Mouse (Mus musculus) intestine, embryonic 14.5 days (tissue): Measurements from ENCODE around the gene Baiap2. TPM values are rescaled to one million over a fixed set of nuclear protein-coding genes. Genes with fewer than 3 reads are reported as not detected.

ENCODE experiments used
- ATAC-seq: fragments of 200-750 bp; cut with Nextera tagmentation; replicated peaks from 2 replicates; pipeline ENCODE4 v1.8.0; 2017; ENCODE audit warnings: low read depth, moderate number of reproducible peaks, moderate TSS enrichment, moderate library complexity; ENCODE audit not compliant: low FRiP score, low TSS enrichment
- DNase-seq: peaks from one replicate; pipeline ENCODE4 v3.0.0-alpha.2; 2018; ENCODE audit warnings: low spot score
- H3K27ac ChIP-seq: fragments of 300-500 bp; sonication (generic); 2 replicates; pipeline ENCODE4 v1.5.1; 2014; ENCODE audit warnings: low read depth, mild to moderate bottlenecking, control low read depth
- H3K27me3 ChIP-seq: fragments of 300-500 bp; sonication (generic); replicated peaks from 2 replicates; pipeline ENCODE4 v1.6.1; 2014; ENCODE audit warnings: low read length, control low read depth; ENCODE audit not compliant: control insufficient read depth, insufficient read depth
- H3K36me3 ChIP-seq: fragments of 300-500 bp; sonication (generic); 2 replicates; pipeline ENCODE4 v1.6.1; 2014; ENCODE audit warnings: low read length, control low read depth; ENCODE audit not compliant: control insufficient read depth, insufficient read depth
- H3K4me1 ChIP-seq: fragments of 300-500 bp; sonication (generic); replicated peaks from 2 replicates; pipeline ENCODE4 v1.6.1; 2014; ENCODE audit warnings: low read length, control low read depth, mixed read lengths; ENCODE audit not compliant: control insufficient read depth, insufficient read depth
- H3K4me2 ChIP-seq: fragments of 300-500 bp; sonication (generic); 2 replicates; pipeline ENCODE4 v1.6.1; 2014; ENCODE audit warnings: low read length
- H3K4me3 ChIP-seq: fragments of 300-500 bp; sonication (generic); 2 replicates; pipeline ENCODE4 v1.5.1; 2014; ENCODE audit warnings: low read depth, low read length, control low read depth, mixed read lengths
- H3K9ac ChIP-seq: fragments of 300-500 bp; sonication (generic); 2 replicates; pipeline ENCODE4 v1.6.1; 2014; ENCODE audit warnings: mild to moderate bottlenecking, low read length
- H3K9me3 ChIP-seq: fragments of 300-500 bp; sonication (generic); 2 replicates; pipeline ENCODE4 v1.6.1; 2016; ENCODE audit warnings: low read length, control low read depth; ENCODE audit not compliant: control insufficient read depth
- WGBS: fragments of 180-500 bp; shearing (Covaris S2); extraction: QIAGEN DNeasy Blood & Tissue Kit; methylation state at CpG from one replicate; pipeline ENCODE4 v1.1.7; 2014; 5-methylcytosine and 5-hydroxymethylcytosine counted together
- polyA plus RNA-seq: library from polyadenylated mRNA; unstranded; fragments of >200 nt; fragmentation: Nextera tagmentation; extraction: Ambion mirVana; gene quantifications from 2 replicates; pipeline ENCODE4 v1.2.1, GENCODE M21; 2014

The Baiap2 gene
- polyA plus RNA-seq, 1 experiment from 2014 or later = 15.2 TPM

- WGBS = 84% methylated on average over 8 of the region's 8 CpGs
- no peak for ATAC-seq
- H3K27ac ChIP-seq = no peak overlapping the region
- H3K27me3 ChIP-seq = no peaks in the 10 kb centered on the region
- 0 out of 2 replicates have a peak, but pooled peaks cover 3% of the 10 kb centered on the region for H3K36me3 ChIP-seq
- no peak overlapping the region for H3K4me3 ChIP-seq
- H3K4me2 ChIP-seq = no peak overlapping the region
- no peak for DNase-seq
- H3K4me1 ChIP-seq = no peaks in the 10 kb centered on the region
- no peaks in the 10 kb centered on the region for H3K9me3 ChIP-seq
- H3K9ac ChIP-seq = no peak overlapping the region
These were observed 24.8 kb downstream of the Baiap2 start for GRCm38 (mm10) chr11:119967401-119967800.

DNA sequence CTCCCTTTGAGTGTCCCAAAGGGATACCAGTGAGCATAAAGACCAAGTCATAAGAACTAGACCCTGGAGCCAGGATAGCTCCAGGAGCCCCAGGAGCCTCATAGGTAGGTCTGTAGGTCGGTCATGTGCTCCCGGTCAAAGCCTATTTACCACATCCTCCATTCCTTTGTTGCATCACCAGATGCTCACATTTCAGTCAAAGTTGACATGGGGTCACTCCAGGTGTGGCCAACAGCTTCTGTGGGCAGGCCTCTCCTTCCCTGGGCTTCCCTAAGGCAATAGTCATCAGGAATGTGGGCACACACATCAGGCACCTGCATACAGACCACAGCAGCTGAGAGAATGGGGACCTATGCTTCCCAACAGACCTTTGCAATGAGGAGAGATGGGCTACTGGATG is 25.3 kb downstream of the Baiap2 start:
- H3K27me3 ChIP-seq = no peaks in the 10 kb centered on the region
- WGBS = 100% methylated on average over 2 of the region's 2 CpGs
- H3K4me2 ChIP-seq = no peak overlapping the region
- 0 out of 2 replicates have a peak, but pooled peaks cover 3% of the 10 kb centered on the region for H3K36me3 ChIP-seq
- H3K27ac ChIP-seq = no peak overlapping the region
- H3K9me3 ChIP-seq = no peaks in the 10 kb centered on the region
- H3K4me1 ChIP-seq = no peaks in the 10 kb centered on the region
- ATAC-seq (no peak), DNase-seq (no peak)
- H3K9ac ChIP-seq = no peak overlapping the region
- no peak overlapping the region for H3K4me3 ChIP-seq

GRCm38 (mm10) chr11:119970021-119970851 is 27.7 kb downstream of the Baiap2 start:
- no peak overlapping the region for H3K27ac ChIP-seq
- H3K36me3 ChIP-seq = no peaks in the 10 kb centered on the region
- no peak for DNase-seq
- no peaks in the 10 kb centered on the region for H3K9me3 ChIP-seq
- 76% methylated on average over 12 of the region's 12 CpGs for WGBS
- no peak overlapping the region for H3K4me2 ChIP-seq
- H3K4me1 ChIP-seq = no peaks in the 10 kb centered on the region
- H3K27me3 ChIP-seq = no peaks in the 10 kb centered on the region
- H3K9ac ChIP-seq = no peak overlapping the region
- no peak for ATAC-seq
- no peak overlapping the region for H3K4me3 ChIP-seq

DNA sequence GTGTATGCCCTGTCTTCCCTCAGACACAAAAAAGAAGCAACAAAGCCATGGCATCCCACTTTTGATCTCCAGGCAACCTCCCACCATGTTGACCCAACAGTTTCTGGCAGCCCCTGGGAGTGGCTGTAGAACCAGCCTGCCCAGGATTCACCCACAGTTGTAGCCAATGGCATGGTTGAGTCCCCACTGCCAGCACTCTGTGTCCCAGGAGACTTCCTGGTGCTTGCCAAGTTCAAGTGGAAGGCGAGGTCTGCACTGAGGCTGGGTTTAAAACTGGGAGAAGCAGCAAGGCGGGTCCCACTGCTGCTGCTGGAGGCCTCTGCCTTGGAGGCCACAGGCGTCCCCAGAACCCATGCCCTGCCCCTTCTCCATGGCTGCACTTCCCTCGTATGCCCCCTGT is 31.2 kb downstream of the Baiap2 start:
- no peaks in the 10 kb centered on the region for H3K36me3 ChIP-seq
- WGBS = 86% methylated on average over 4 of the region's 4 CpGs
- H3K9ac ChIP-seq = no peak overlapping the region
- no peak overlapping the region for H3K4me3 ChIP-seq
- no peaks in the 10 kb centered on the region for H3K4me1 ChIP-seq
- no peaks in the 10 kb centered on the region for H3K27me3 ChIP-seq
- ATAC-seq (no peak), DNase-seq (peak; percentile 53)
- H3K4me2 ChIP-seq = no peak overlapping the region
- no peaks in the 10 kb centered on the region for H3K9me3 ChIP-seq
- no peak overlapping the region for H3K27ac ChIP-seq

- no peaks in the 10 kb centered on the region for H3K9me3 ChIP-seq
- 63% methylated on average over 8 of the region's 8 CpGs for WGBS
- H3K4me2 ChIP-seq = no peak overlapping the region
- DNase-seq (peak; percentile 65), ATAC-seq (peak; percentile 83)
- H3K4me1 ChIP-seq = no peaks in the 10 kb centered on the region
- H3K27ac ChIP-seq = peak overlapping the region; percentile 51
- H3K36me3 ChIP-seq = no peaks in the 10 kb centered on the region
- no peak overlapping the region for H3K4me3 ChIP-seq
- H3K9ac ChIP-seq = no peak overlapping the region
- H3K27me3 ChIP-seq = no peaks in the 10 kb centered on the region
These were observed 33.4 kb downstream of the Baiap2 start for GRCm38 (mm10) chr11:119975739-119976501.

DNA sequence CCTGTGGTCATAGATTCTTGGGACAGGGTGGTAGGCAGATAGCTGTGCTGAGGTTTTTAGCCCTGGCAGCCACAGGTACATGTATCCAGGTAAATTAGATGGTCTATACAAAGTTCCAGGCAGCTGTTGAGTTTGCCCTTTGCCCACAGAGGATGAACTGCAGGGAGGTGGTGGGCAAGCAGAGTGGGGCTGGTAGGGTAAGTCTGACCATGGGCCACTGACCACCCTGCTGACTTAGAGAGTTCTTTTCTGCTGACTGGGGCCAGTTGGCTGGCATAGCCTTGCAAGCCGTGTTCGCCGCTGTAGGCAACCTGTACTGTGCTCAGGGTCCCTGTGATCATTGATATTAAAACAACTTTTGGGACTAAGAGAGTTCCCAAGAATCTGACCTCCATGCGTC is 36.1 kb downstream of the Baiap2 start:
- no peak for ATAC-seq
- Histone ChIP-seq H3K9ac (no peak overlapping the region), H3K9me3 (no peaks in the 10 kb centered on the region), H3K4me2 (no peak overlapping the region), H3K27me3 (no peaks in the 10 kb centered on the region), H3K4me3 (no peak overlapping the region), H3K27ac (no peak overlapping the region), H3K4me1 (no peaks in the 10 kb centered on the region), H3K36me3 (0 out of 2 replicates have a peak, but pooled peaks cover 15% of the 10 kb centered on the region)
- no peak for DNase-seq
- 93% methylated on average over 4 of the region's 4 CpGs for WGBS

- Histone ChIP-seq H3K27me3 (no peaks in the 10 kb centered on the region), H3K36me3 (0 out of 2 replicates have a peak, but pooled peaks cover 17% of the 10 kb centered on the region), H3K4me3 (no peak overlapping the region), H3K9me3 (no peaks in the 10 kb centered on the region), H3K9ac (no peak overlapping the region), H3K27ac (no peak overlapping the region), H3K4me2 (no peak overlapping the region), H3K4me1 (no peaks in the 10 kb centered on the region)
- WGBS = 74% methylated on average over 10 of the region's 10 CpGs
- ATAC-seq (no peak), DNase-seq (no peak)
These were observed 37.2 kb downstream of the Baiap2 start for GRCm38 (mm10) chr11:119979596-119980385.

DNA sequence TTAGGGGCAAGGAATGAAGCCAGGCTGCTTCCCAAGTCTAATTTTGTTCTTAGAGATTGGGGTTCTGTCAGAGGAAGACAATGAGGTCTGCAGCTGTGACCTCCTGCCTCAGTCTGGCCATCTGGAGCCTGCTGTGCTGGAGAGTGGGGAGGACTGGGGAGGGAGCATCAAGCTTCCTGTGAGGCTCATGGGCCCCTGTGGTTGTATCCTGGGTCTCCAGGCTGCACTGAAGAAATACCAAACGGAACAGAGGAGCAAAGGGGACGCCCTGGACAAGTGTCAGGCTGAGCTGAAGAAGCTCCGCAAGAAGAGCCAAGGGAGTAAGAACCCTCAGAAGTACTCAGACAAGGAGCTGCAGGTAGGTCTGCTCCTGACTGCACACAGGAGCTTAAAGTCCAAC is 39.2 kb downstream of the Baiap2 start:
- Histone ChIP-seq H3K27ac (no peak overlapping the region), H3K4me2 (no peak overlapping the region), H3K27me3 (no peaks in the 10 kb centered on the region), H3K9ac (no peak overlapping the region), H3K4me3 (no peak overlapping the region), H3K9me3 (no peaks in the 10 kb centered on the region), H3K36me3 (0 out of 2 replicates have a peak, but pooled peaks cover 17% of the 10 kb centered on the region), H3K4me1 (no peaks in the 10 kb centered on the region)
- WGBS = 75% methylated on average over 3 of the region's 3 CpGs
- ATAC-seq = no peak
- no peak for DNase-seq
